Mouse (Mus musculus) neutrophil, adult 65 days (primary cell): ENCODE results near the gene Oip5. TPM values are rescaled to one million over a fixed set of nuclear protein-coding genes. Genes with fewer than 3 reads are reported as not detected.

Experiments
- total RNA-seq: library from RNA; stranded (reverse); gene quantifications from 2 replicates; pipeline ENCODE4 v1.2.4, GENCODE M21; 2023

The Oip5 gene
- total RNA-seq = 4.9 and 5.5 TPM in 2 replicates

GRCm38 (mm10) chr2:119618199-119618982, at the start of gene Oip5, which contains the start of gene Nusap1:
Gene Oip5, minus strand, starts transcription at chr2:119618469.
Gene Nusap1, plus strand, starts transcription at chr2:119618298.

GRCm38 (mm10) chr2:119662220-119663182, 44.2 kb upstream of the Oip5 start, which contains the start of gene Ndufaf1:
Gene Ndufaf1, minus strand, starts transcription at chr2:119662827.

Other genes with a start within 250 kb of the Oip5 start
- 15.6 and 20.9 TPM in 2 replicates for gene Ino80, start 140.8 kb downstream of the Oip5 start, total RNA-seq
- gene Exd1, start 70.8 kb downstream of the Oip5 start, total RNA-seq = 0.38 and 0.64 TPM in 2 replicates
- gene Chp1, start 70.8 kb downstream of the Oip5 start, total RNA-seq = 216 and 286 TPM in 2 replicates
- gene Nusap1, start 171 bp downstream of the Oip5 start, total RNA-seq = 26.3 and 30.9 TPM in 2 replicates
- 7.2 and 8.2 TPM in 2 replicates for gene Ndufaf1, start 44.4 kb upstream of the Oip5 start, total RNA-seq
- gene Rtf1, start 56.6 kb upstream of the Oip5 start, total RNA-seq = 39.4 and 56.0 TPM in 2 replicates
- gene Itpka, start 123.9 kb upstream of the Oip5 start, total RNA-seq = 0.35 TPM in 1 of 2 replicates, not detected in the other
- 0.39 TPM in 1 of 2 replicates, not detected in the other for gene Ltk, start 142.0 kb upstream of the Oip5 start, total RNA-seq
- 7.1 and 7.9 TPM in 2 replicates for gene Rpap1, start 169.1 kb upstream of the Oip5 start, total RNA-seq
- not detected in 2 replicates for gene Tyro3, start 179.3 kb upstream of the Oip5 start, total RNA-seq